Mouse (Mus musculus) cortical plate, adult 2 months (tissue): ENCODE results near the gene Gm17606.

Experiments used
- CTCF ChIP-seq: fragments of 200-500 bp; IDR thresholded peaks from 2 replicates; pipeline ENCODE4 v1.5.1; 2011; ENCODE audit warnings: mild to moderate bottlenecking, control low read depth, low read length; ENCODE audit not compliant: insufficient read depth; ENCODE audit errors: extremely low read depth
- POLR2A ChIP-seq: fragments of 200-500 bp; IDR thresholded peaks from 2 replicates; pipeline ENCODE4 v1.6.1; 2011; ENCODE audit warnings: mild to moderate bottlenecking, low read length, control low read depth; ENCODE audit not compliant: insufficient read depth; ENCODE audit errors: extremely low read depth

DNA sequence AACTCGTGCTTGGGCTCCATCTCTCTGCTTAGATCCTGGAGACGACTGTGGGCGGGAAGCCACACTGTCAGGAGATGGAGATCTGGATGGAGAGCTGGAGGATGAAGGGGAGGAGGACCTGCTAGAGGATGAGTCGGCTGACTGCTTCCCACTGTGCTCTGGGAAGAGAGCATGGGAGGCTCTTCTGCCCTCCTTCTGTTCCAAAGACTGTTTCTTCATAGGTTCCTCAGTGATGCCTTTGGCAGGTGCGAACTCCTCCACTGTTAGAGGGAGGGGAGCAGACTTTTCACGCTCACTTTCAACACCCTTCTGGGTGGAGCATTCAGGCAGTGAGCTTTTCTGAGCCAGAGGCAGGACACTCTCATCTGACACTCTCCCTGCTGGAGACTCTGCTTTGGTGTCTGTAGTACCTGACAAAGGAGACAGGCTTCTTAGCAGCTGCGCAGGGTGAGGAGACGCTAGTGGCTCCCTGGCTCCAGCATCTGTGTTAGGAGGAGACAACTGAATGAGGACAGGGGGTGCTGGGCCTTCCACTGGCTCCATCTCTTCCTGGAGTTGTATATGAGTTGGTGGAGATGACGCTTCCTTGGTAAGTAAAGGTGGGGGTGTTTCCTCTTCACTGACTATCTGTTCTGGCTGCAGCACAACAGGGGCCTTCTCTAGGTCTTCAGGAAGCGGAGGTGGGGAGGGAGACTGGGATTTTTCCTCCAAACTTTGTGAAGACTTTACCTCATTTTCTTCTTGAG lies 23.9 kb downstream of the Gm17606 start:
- TF ChIP-seq POLR2A (no peak), CTCF (no peak)
